Mouse (Mus musculus): ENCODE data around the gene Hps4.
"Not testable (repeated sequence)": the region's sequence is repeated elsewhere in the genome, so short reads cannot be mapped to it uniquely, and the experiment has no call there.

The Hps4 gene

GRCm38 (mm10) chr5:112342463-112343204 is at the start of gene Hps4, which contains the start of gene Srrd:
Gene Hps4 (plus strand): TSS chr5:112343083.
Gene Srrd (minus strand): TSS chr5:112343040.
- DNase-seq (ENCODE audit: low spot score) = peak; percentile 85

- DNase-seq (ENCODE audit: low spot score) = no peak
Observed at GRCm38 (mm10) chr5:112293800-112294199, 49.1 kb upstream of the Hps4 start.

- no peak for DNase-seq (ENCODE audit: low spot score)
Observed at GRCm38 (mm10) chr5:112294696-112295095, 48.2 kb upstream of the Hps4 start.

- no peak for DNase-seq (ENCODE audit: low spot score)
Observed at GRCm38 (mm10) chr5:112295162-112295561, 47.7 kb upstream of the Hps4 start.

GRCm38 (mm10) chr5:112295564-112295963 is 47.3 kb upstream of the Hps4 start:
- no peak for DNase-seq (ENCODE audit: low spot score)

GRCm38 (mm10) chr5:112296404-112297181 is 46.3 kb upstream of the Hps4 start:
- DNase-seq (ENCODE audit: low spot score) = no peak

- DNase-seq (ENCODE audit: low spot score) = no peak
Observed at GRCm38 (mm10) chr5:112297257-112297656, 45.6 kb upstream of the Hps4 start.

GRCm38 (mm10) chr5:112298226-112298988 is 44.5 kb upstream of the Hps4 start:
- DNase-seq (ENCODE audit: low spot score) = no peak

- DNase-seq (ENCODE audit: low spot score) = no peak
Observed at GRCm38 (mm10) chr5:112299399-112299798, 43.5 kb upstream of the Hps4 start.

GRCm38 (mm10) chr5:112300112-112300511 is 42.8 kb upstream of the Hps4 start:
- no peak for DNase-seq (ENCODE audit: low spot score)

GRCm38 (mm10) chr5:112300721-112301308 is 42.1 kb upstream of the Hps4 start:
- no peak for DNase-seq (ENCODE audit: low spot score)

GRCm38 (mm10) chr5:112301694-112302093 is 41.2 kb upstream of the Hps4 start:
- DNase-seq (ENCODE audit: low spot score) = no peak

GRCm38 (mm10) chr5:112302310-112302709 is 40.6 kb upstream of the Hps4 start:
- no peak for DNase-seq (ENCODE audit: low spot score)

- no peak for DNase-seq (ENCODE audit: low spot score)
Observed at GRCm38 (mm10) chr5:112305842-112306241, 37.0 kb upstream of the Hps4 start.

GRCm38 (mm10) chr5:112313222-112313885 is 29.5 kb upstream of the Hps4 start:
- no peak for DNase-seq (ENCODE audit: low spot score)

GRCm38 (mm10) chr5:112316468-112316867 is 26.4 kb upstream of the Hps4 start:
- DNase-seq (ENCODE audit: low spot score) = no peak

GRCm38 (mm10) chr5:112317328-112317727 is 25.6 kb upstream of the Hps4 start:
- no peak for DNase-seq (ENCODE audit: low spot score)

GRCm38 (mm10) chr5:112319343-112319742 is 23.5 kb upstream of the Hps4 start:
- not testable (repeated sequence) for DNase-seq (ENCODE audit: low spot score)

GRCm38 (mm10) chr5:112320379-112320778 is 22.5 kb upstream of the Hps4 start:
- no peak for DNase-seq (ENCODE audit: low spot score)

- no peak for DNase-seq (ENCODE audit: low spot score)
Observed at GRCm38 (mm10) chr5:112320936-112321335, 21.9 kb upstream of the Hps4 start.

- DNase-seq (ENCODE audit: low spot score) = no peak
Observed at GRCm38 (mm10) chr5:112321376-112321775, 21.5 kb upstream of the Hps4 start.

- no peak for DNase-seq (ENCODE audit: low spot score)
Observed at GRCm38 (mm10) chr5:112323246-112323645, 19.6 kb upstream of the Hps4 start.

Measured in embryo, embryonic 10.5 days (tissue).